Mouse (Mus musculus) heart, postnatal 10 days (tissue): ENCODE data around the gene Kmt2d. TPM values are rescaled to one million over a fixed set of nuclear protein-coding genes. Genes with fewer than 3 reads are reported as not detected.

Experiments used
- DNase-seq, 2 experiments: peaks; one replicate each; pipeline ENCODE4 v3.0.0; 2021
- intact Hi-C: fragments of 180-260 bp; cut with DNase I; formaldehyde crosslinking; loops from one replicate; pipeline ENCODE4 v1.15.1; 2025
- total RNA-seq, 2 experiments: library from RNA; stranded (reverse); gene quantifications; 2 replicates each; pipeline ENCODE4 v1.2.3; 2021

Gene Kmt2d
- total RNA-seq, 2 experiments from 2014 or later, result 63.0 to 72.1 TPM

GRCm38 (mm10) chr15:98891907-98892606 lies 21.1 kb upstream of the Kmt2d start:
- intact Hi-C loops, result loop anchor here (1.0 kb wide), 2 partner anchors 36 to 102 kb away; no protein-coding TSS in a partner anchor
- peak; percentile 80 to 84 for DNase-seq

GRCm38 (mm10) chr15:98891198-98891742 lies 20.3 kb upstream of the Kmt2d start:
- DNase-seq, result no peak
- intact Hi-C loops, result no loop called here

GRCm38 (mm10) chr15:98887526-98887925 lies 16.5 kb upstream of the Kmt2d start:
- no peak for DNase-seq
- intact Hi-C loops, result no loop called here

- intact Hi-C loops, result no loop called here
- no peak for DNase-seq
Measured at GRCm38 (mm10) chr15:98886667-98887387, 15.8 kb upstream of the Kmt2d start.

GRCm38 (mm10) chr15:98884106-98884505 lies 13.1 kb upstream of the Kmt2d start:
- no peak for DNase-seq
- intact Hi-C loops, result loop anchor here (5.0 kb wide), 1 partner anchor 33 kb away; the partner anchor contains the start of gene Lmbr1l

- DNase-seq, result no peak
- intact Hi-C loops, result loop anchor here (5.0 kb wide), 1 partner anchor 34 kb away; the partner anchor contains the start of gene Lmbr1l
Measured at GRCm38 (mm10) chr15:98883661-98884060, 12.7 kb upstream of the Kmt2d start.

GRCm38 (mm10) chr15:98881656-98882008 lies 10.6 kb upstream of the Kmt2d start:
- intact Hi-C loops, result loop anchor here (5.0 kb wide), 1 partner anchor 36 kb away; the partner anchor contains the start of gene Lmbr1l

GRCm38 (mm10) chr15:98880978-98881655 lies 10.1 kb upstream of the Kmt2d start:
- peak; percentile 91 to 92 for DNase-seq
- intact Hi-C loops, result loop anchor here (5.0 kb wide), 1 partner anchor 36 kb away; the partner anchor contains the start of gene Lmbr1l

More at GRCm38 (mm10) chr15:98881656-98882008, 10.6 kb upstream of the Kmt2d start:
- no peak for DNase-seq

- peak; percentile 80 to 88 for DNase-seq
- intact Hi-C loops, result loop anchor here (1.0 to 5.0 kb wide), 2 partner anchors 50 to 120 kb away; no protein-coding TSS in a partner anchor
Measured at GRCm38 (mm10) chr15:98877331-98877730, 6.3 kb upstream of the Kmt2d start.

- peak; percentile 95 to 96 for DNase-seq
- intact Hi-C loops, result loop anchor here (1.0 kb wide), 1 partner anchor 41 kb away; the partner anchor contains the start of gene Prkag1
Measured at GRCm38 (mm10) chr15:98871916-98872888, 1.2 kb upstream of the Kmt2d start.

- peak; percentile 54 to 65 for DNase-seq
- intact Hi-C loops, result no loop called here
Measured at GRCm38 (mm10) chr15:98870179-98871069, 580 bp downstream of the Kmt2d start.

GRCm38 (mm10) chr15:98869342-98870178 lies 1.4 kb downstream of the Kmt2d start:
- DNase-seq, result no peak
- intact Hi-C loops, result no loop called here

- intact Hi-C loops, result no loop called here
- DNase-seq, result no peak
Measured at GRCm38 (mm10) chr15:98868346-98869063, 2.5 kb downstream of the Kmt2d start.

GRCm38 (mm10) chr15:98867321-98867720 lies 3.7 kb downstream of the Kmt2d start:
- DNase-seq, result peak; percentile 68 to 79
- intact Hi-C loops, result loop anchor here (2.0 kb wide), 1 partner anchor 35 kb away; no protein-coding TSS in a partner anchor

- intact Hi-C loops, result loop anchor here (2.0 kb wide), 1 partner anchor 34 kb away; no protein-coding TSS in a partner anchor
- DNase-seq, result no peak
Measured at GRCm38 (mm10) chr15:98866501-98866900, 4.5 kb downstream of the Kmt2d start.

GRCm38 (mm10) chr15:98865771-98866170 lies 5.2 kb downstream of the Kmt2d start:
- intact Hi-C loops, result loop anchor here (2.0 kb wide), 1 partner anchor 33 kb away; no protein-coding TSS in a partner anchor
- no peak for DNase-seq

- no peak for DNase-seq
- intact Hi-C loops, result no loop called here
Measured at GRCm38 (mm10) chr15:98864951-98865350, 6.1 kb downstream of the Kmt2d start.
